26 mouse cellular contexts compared by ENCODE assay signal in the genomic region with DNA sequence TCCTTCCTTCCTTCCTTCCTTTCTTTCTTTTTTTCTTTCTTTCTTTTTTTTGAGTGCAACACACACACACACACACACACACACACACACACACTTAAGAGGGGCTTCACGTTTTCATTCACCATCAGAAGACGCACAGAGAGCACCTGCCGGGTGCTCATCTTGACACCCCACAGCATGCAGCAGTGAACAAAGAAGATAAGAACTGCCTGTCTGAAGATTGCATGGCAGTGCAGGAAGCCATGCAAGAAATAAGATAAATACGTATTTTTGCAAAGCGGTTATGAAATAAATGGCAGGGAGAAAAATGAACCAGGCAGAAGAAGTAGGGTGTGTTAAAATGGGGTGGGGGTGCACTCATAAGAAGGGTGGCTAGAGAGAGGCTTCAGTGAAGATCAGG.
A peak's percentile ranks its signal among the peaks of the same experiment; 100 is the strongest.
DNase-seq lines count a peak whose midpoint lies in the region; ATAC-seq and TF ChIP-seq lines count a peak whose summit lies in the region.
"Had no signal": no experiment of that assay in that cellular context is flagged by ENCODE, and none has a peak within 500 bp of the region (broad histone marks: within the 10 kb centered on the region; RNA-seq: fewer than 3 reads in every experiment).

No protein-coding gene starts in this region.

- H3K4me3 ChIP-seq in liver, embryonic 12.5 days, result no peak overlapping the region
- H3K4me3 ChIP-seq in liver, embryonic 14.5 days (ENCODE audit: insufficient read depth in 1 of 2, low read depth in 2 of 2, low read length in 2 of 2), result no peak overlapping the region
- no peak overlapping the region for H3K4me3 ChIP-seq in hindbrain, embryonic 12.5 days
- H3K4me3 ChIP-seq in thymus, adult 2 months (ENCODE audit: control insufficient read depth, insufficient read depth, low read length), result no peak overlapping the region
- H3K4me3 ChIP-seq: embryonic facial prominence, embryonic 12.5 days; embryonic facial prominence, embryonic 15.5 days; forebrain, embryonic 15.5 days; heart, embryonic 12.5 days; heart, embryonic 15.5 days; hindbrain, embryonic 10.5 days had no signal

- intact Hi-C loops in left cerebral cortex, postnatal 4 days (cut with DNase I), result no loop called here

- no peaks in the 10 kb centered on the region for H3K36me3 ChIP-seq in liver, embryonic 12.5 days
- H3K36me3 ChIP-seq in liver, embryonic 14.5 days (replicated peaks; ENCODE audit: control insufficient read depth, insufficient read depth, low read depth), result no peaks in the 10 kb centered on the region
- H3K36me3 ChIP-seq in hindbrain, embryonic 12.5 days, result no peaks in the 10 kb centered on the region
- H3K36me3 ChIP-seq in thymus, adult 2 months (ENCODE audit: control insufficient read depth, insufficient read depth, low read length), result no peaks in the 10 kb centered on the region
- H3K36me3 ChIP-seq: embryonic facial prominence, embryonic 12.5 days; embryonic facial prominence, embryonic 15.5 days; forebrain, embryonic 15.5 days; G1E; heart, embryonic 12.5 days; heart, embryonic 15.5 days; hindbrain, embryonic 10.5 days had no signal

- H3K27me3 ChIP-seq in liver, embryonic 12.5 days (replicated peaks), result no peaks in the 10 kb centered on the region
- no peaks in the 10 kb centered on the region for H3K27me3 ChIP-seq in liver, embryonic 14.5 days (ENCODE audit: control insufficient read depth, insufficient read depth, low read length)
- H3K27me3 ChIP-seq in hindbrain, embryonic 12.5 days, result no peaks in the 10 kb centered on the region
- no peaks in the 10 kb centered on the region for H3K27me3 ChIP-seq in thymus, adult 2 months (ENCODE audit: control insufficient read depth, insufficient read depth, low read length)
- H3K27me3 ChIP-seq: CH12.LX; embryonic facial prominence, embryonic 12.5 days; embryonic facial prominence, embryonic 15.5 days; forebrain, embryonic 15.5 days; heart, embryonic 12.5 days; heart, embryonic 15.5 days had no signal

- 0 out of 2 replicates have a peak, but pooled peaks cover 9% of the 10 kb centered on the region for H3K4me1 ChIP-seq in liver, embryonic 12.5 days
- peaks cover 0 to 6% of the 10 kb centered on the region in 2 experiments; a peak in 1 of 4 replicates for H3K4me1 ChIP-seq in liver, embryonic 14.5 days (replicated peaks; ENCODE audit: control insufficient read depth in 2 of 2, insufficient read depth in 2 of 2, low read length in 1 of 2)
- no peaks in the 10 kb centered on the region for H3K4me1 ChIP-seq in hindbrain, embryonic 12.5 days
- H3K4me1 ChIP-seq in thymus, adult 2 months (replicated peaks; ENCODE audit: control insufficient read depth, insufficient read depth, low read length), result no peaks in the 10 kb centered on the region
- H3K4me1 ChIP-seq: embryonic facial prominence, embryonic 12.5 days; embryonic facial prominence, embryonic 15.5 days; forebrain, embryonic 15.5 days; heart, embryonic 12.5 days; hindbrain, embryonic 10.5 days had no signal

- no peak overlapping the region for H3K4me2 ChIP-seq in liver, embryonic 12.5 days
- no peak overlapping the region for H3K4me2 ChIP-seq in liver, embryonic 14.5 days (ENCODE audit: low read depth)
- no peak overlapping the region for H3K4me2 ChIP-seq in hindbrain, embryonic 12.5 days (replicated peaks)
- H3K4me2 ChIP-seq: embryonic facial prominence, embryonic 12.5 days; embryonic facial prominence, embryonic 15.5 days; forebrain, embryonic 15.5 days; heart, embryonic 12.5 days; heart, embryonic 15.5 days; hindbrain, embryonic 14.5 days had no signal

- H3K9me3 ChIP-seq in liver, embryonic 12.5 days (replicated peaks), result no peaks in the 10 kb centered on the region
- H3K9me3 ChIP-seq in liver, embryonic 14.5 days (ENCODE audit: control insufficient read depth, low read length), result no peaks in the 10 kb centered on the region
- H3K9me3 ChIP-seq in hindbrain, embryonic 12.5 days (replicated peaks), result 0 out of 2 replicates have a peak, but pooled peaks cover 3% of the 10 kb centered on the region
- H3K9me3 ChIP-seq: embryonic facial prominence, embryonic 12.5 days; forebrain, embryonic 15.5 days; heart, embryonic 15.5 days; hindbrain, embryonic 10.5 days had no signal

- H3K9ac ChIP-seq in liver, embryonic 12.5 days, result no peak overlapping the region
- H3K9ac ChIP-seq in liver, embryonic 14.5 days (replicated peaks), result no peak overlapping the region
- no peak overlapping the region for H3K9ac ChIP-seq in hindbrain, embryonic 12.5 days
- H3K9ac ChIP-seq: embryonic facial prominence, embryonic 12.5 days; embryonic facial prominence, embryonic 15.5 days; forebrain, embryonic 15.5 days; heart, embryonic 12.5 days; heart, embryonic 15.5 days; hindbrain, embryonic 14.5 days had no signal

- peak; percentile 41; the same call in 1 of the 2 replicates for TF ChIP-seq EP300 in liver, embryonic 14.5 days (IDR thresholded peaks at IDR 0.05; ENCODE audit: low read depth)

- TF ChIP-seq POLR2A in brain, embryonic 14.5 days (IDR thresholded peaks at IDR 0.05; ENCODE audit: borderline replicate concordance, extremely low read depth, insufficient read depth, insufficient read length, poor library complexity, severe bottlenecking), result no peak
- no peak for TF ChIP-seq POLR2A in thymus, adult 2 months (IDR thresholded peaks at IDR 0.05; ENCODE audit: control insufficient read depth, extremely low read depth, insufficient read depth, low read length, poor library complexity)

- no peak for DNase-seq in liver
- peak; percentile 23 for DNase-seq in brain, embryonic 14.5 days (ENCODE audit: low read depth)
- no peak for DNase-seq in liver, embryonic 14.5 days (ENCODE audit: low read depth in 3 of 3, low spot score in 3 of 3)
- DNase-seq in left cerebral cortex, postnatal 4 days, result no peak
- DNase-seq in thymus, adult 2 months, result no peak
- DNase-seq: adrenal gland, adult 2 months; adrenal gland, postnatal 14 days; B cell, adult 2 months; cerebellum, adult 18-20 months; cerebellum, adult 9-10 months; cerebellum, postnatal 14 days; gastrocnemius, postnatal 25 days; heart, postnatal 10 days; heart, postnatal 36 days had no signal

- ATAC-seq in liver, embryonic 12.5 days, result peak; percentile 59; the same call in 1 of the 2 replicates
- ATAC-seq in liver, embryonic 14.5 days (ENCODE audit: insufficient read depth), result peak; percentile 43; the same call in 1 of the 2 replicates
- no peak for ATAC-seq in hindbrain, embryonic 12.5 days (ENCODE audit: low FRiP score)
- ATAC-seq: forebrain, embryonic 15.5 days; hindbrain, postnatal 0 days had no signal

- 24% methylated on average over 5 of the region's 5 CpGs for WGBS in liver, embryonic 12.5 days (ENCODE audit: insufficient replicate concordance)
- 15% methylated on average over 5 of the region's 5 CpGs for whole genome bisulfite sequencing in liver, embryonic 14.5 days (ENCODE audit: insufficient replicate concordance)
- WGBS in hindbrain, embryonic 12.5 days, result 80% methylated on average over 5 of the region's 5 CpGs
- WGBS in thymus, adult 2 months, result 90% methylated on average over 5 of the region's 5 CpGs

- no peak for TF ChIP-seq CTCF in brain, embryonic 14.5 days (IDR thresholded peaks at IDR 0.05; ENCODE audit: borderline replicate concordance, extremely low read depth, insufficient read depth, insufficient read length)
- no peak for TF ChIP-seq CTCF in liver, embryonic 14.5 days (IDR thresholded peaks at IDR 0.05; ENCODE audit: low read depth)
- no peak for TF ChIP-seq CTCF in thymus, adult 2 months (IDR thresholded peaks at IDR 0.05; ENCODE audit: borderline replicate concordance, control insufficient read depth, extremely low read depth, insufficient read depth, low read length, poor library complexity)

- H3K27ac ChIP-seq in liver, embryonic 12.5 days, result no peak overlapping the region
- no peak overlapping the region for H3K27ac ChIP-seq in liver, embryonic 14.5 days
- H3K27ac ChIP-seq in hindbrain, embryonic 12.5 days, result no peak overlapping the region
- no peak overlapping the region for H3K27ac ChIP-seq in thymus, adult 2 months (ENCODE audit: control insufficient read depth, insufficient read depth, low read length)
- H3K27ac ChIP-seq: embryonic facial prominence, embryonic 12.5 days; embryonic facial prominence, embryonic 15.5 days; forebrain, embryonic 15.5 days; heart, embryonic 15.5 days; hindbrain, embryonic 10.5 days; hindbrain, postnatal 0 days had no signal
